Mouse (Mus musculus): Measurements from ENCODE around the gene Fkbp5. TPM values are rescaled to one million over a fixed set of nuclear protein-coding genes. Genes with fewer than 3 reads are reported as not detected.

The Fkbp5 gene
- polyA plus RNA-seq, 1 experiment from 2014 or later: 32.8 TPM

DNA sequence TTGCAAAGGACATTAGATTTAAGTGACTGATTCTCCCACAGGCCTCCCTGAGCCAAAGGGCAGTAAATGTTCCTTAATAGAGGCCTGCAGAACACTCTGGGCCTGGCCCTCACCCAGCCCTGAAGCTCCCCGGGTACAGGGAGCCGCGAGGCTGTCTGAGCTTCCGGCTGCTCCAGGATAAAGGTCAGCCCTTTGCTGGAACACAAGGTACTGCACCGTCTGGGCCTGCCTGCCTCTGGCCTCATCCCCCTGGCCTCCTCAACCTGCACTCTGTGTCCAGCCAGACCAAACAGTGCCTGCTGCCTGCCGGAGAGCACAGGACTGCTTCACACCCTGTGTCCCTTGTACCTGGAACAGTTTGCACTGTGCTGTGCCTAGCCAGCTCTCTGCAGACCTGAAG is 4.6 kb downstream of the Fkbp5 start:
- Histone ChIP-seq H3K9ac (replicated peaks) (no peak overlapping the region), H3K4me1 (peaks cover 14% of the 10 kb centered on the region), H3K9me3 (no peaks in the 10 kb centered on the region), H3K4me2 (replicated peaks) (no peak overlapping the region), H3K4me3 (no peak overlapping the region), H3K36me3 (no peaks in the 10 kb centered on the region), H3K27ac (replicated peaks) (no peak overlapping the region), H3K27me3 (0 out of 2 replicates have a peak, but pooled peaks cover 4% of the 10 kb centered on the region)
- 50% methylated on average over 6 of the region's 6 CpGs for WGBS
- no peak for ATAC-seq (replicated peaks)

GRCm38 (mm10) chr17:28511616-28512541 is 5.4 kb downstream of the Fkbp5 start:
- no peak overlapping the region for H3K27ac ChIP-seq (replicated peaks)
- no peaks in the 10 kb centered on the region for H3K36me3 ChIP-seq
- no peak overlapping the region for H3K9ac ChIP-seq (replicated peaks)
- no peak overlapping the region for H3K4me2 ChIP-seq (replicated peaks)
- H3K9me3 ChIP-seq: no peaks in the 10 kb centered on the region
- no peak overlapping the region for H3K4me3 ChIP-seq
- 0 out of 2 replicates have a peak, but pooled peaks cover 6% of the 10 kb centered on the region for H3K4me1 ChIP-seq
- no peak for ATAC-seq (replicated peaks)
- H3K27me3 ChIP-seq: 0 out of 2 replicates have a peak, but pooled peaks cover 4% of the 10 kb centered on the region
- WGBS: 38% methylated on average over 9 of the region's 9 CpGs

- Histone ChIP-seq H3K9ac (replicated peaks) (no peak overlapping the region), H3K9me3 (no peaks in the 10 kb centered on the region), H3K4me1 (0 out of 2 replicates have a peak, but pooled peaks cover 6% of the 10 kb centered on the region), H3K4me2 (replicated peaks) (no peak overlapping the region), H3K27ac (replicated peaks) (no peak overlapping the region), H3K4me3 (no peak overlapping the region), H3K36me3 (no peaks in the 10 kb centered on the region), H3K27me3 (0 out of 2 replicates have a peak, but pooled peaks cover 4% of the 10 kb centered on the region)
- ATAC-seq (replicated peaks): no peak
- 5% methylated on average over 28 of the region's 28 CpGs for WGBS
These were observed 6.6 kb downstream of the Fkbp5 start for GRCm38 (mm10) chr17:28510445-28511342.

DNA sequence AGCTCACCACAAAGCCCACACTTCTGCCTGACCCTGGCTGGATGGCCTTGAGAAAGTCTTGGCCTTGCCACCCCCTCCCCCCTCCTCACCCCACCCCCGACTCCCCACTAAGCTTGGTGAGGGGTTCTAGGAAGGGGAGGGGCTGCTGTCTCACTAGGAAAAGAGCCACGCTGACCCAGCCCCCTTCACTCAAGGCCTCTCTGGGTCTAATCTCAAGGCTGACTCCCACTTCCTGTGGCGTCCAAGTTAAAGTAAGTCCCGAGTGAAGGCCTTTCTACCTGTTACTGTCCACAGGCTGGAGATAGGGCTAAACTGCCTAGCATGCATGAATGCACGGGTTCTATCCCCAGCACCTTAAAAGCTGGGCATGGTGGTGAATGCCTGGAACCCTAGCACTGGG is 9.8 kb downstream of the Fkbp5 start:
- H3K9me3 ChIP-seq: no peaks in the 10 kb centered on the region
- ATAC-seq (replicated peaks): no peak
- H3K27ac ChIP-seq (replicated peaks): no peak overlapping the region
- H3K4me1 ChIP-seq: 0 out of 2 replicates have a peak, but pooled peaks cover 6% of the 10 kb centered on the region
- no peak overlapping the region for H3K4me3 ChIP-seq
- H3K36me3 ChIP-seq: no peaks in the 10 kb centered on the region
- H3K4me2 ChIP-seq (replicated peaks): no peak overlapping the region
- H3K27me3 ChIP-seq: no peaks in the 10 kb centered on the region
- no peak overlapping the region for H3K9ac ChIP-seq (replicated peaks)
- WGBS: 23% methylated on average over 5 of the region's 5 CpGs

- no peaks in the 10 kb centered on the region for H3K9me3 ChIP-seq
- no peak for ATAC-seq (replicated peaks)
- H3K27ac ChIP-seq (replicated peaks): no peak overlapping the region
- no peaks in the 10 kb centered on the region for H3K27me3 ChIP-seq
- H3K4me1 ChIP-seq: 0 out of 2 replicates have a peak, but pooled peaks cover 6% of the 10 kb centered on the region
- no peak overlapping the region for H3K4me3 ChIP-seq
- no peak overlapping the region for H3K9ac ChIP-seq (replicated peaks)
- H3K4me2 ChIP-seq (replicated peaks): no peak overlapping the region
- 22% methylated on average over 5 of the region's 5 CpGs for WGBS
- no peaks in the 10 kb centered on the region for H3K36me3 ChIP-seq
These were observed 10.4 kb downstream of the Fkbp5 start for GRCm38 (mm10) chr17:28506895-28507294.

DNA sequence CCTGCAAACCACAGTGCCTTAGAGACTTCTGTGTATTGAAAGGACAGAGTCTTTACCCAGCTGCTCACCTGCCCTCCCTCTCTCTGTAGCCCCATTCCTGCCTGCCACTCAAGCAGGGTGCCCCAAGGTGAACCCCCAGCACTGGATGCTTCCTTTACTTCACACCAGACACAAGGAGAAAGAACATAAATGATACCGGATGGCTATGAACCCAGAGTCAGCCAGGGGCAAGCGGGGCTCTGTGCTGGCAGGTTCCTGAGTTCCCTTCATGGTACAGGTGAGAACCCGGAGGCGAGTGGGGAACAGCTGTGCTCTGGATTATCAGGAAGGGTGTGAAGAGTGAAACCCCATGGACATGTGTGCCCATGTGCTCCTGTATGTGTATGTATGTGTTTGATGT is 11.7 kb downstream of the Fkbp5 start:
- WGBS: 84% methylated on average over 4 of the region's 4 CpGs
- H3K27me3 ChIP-seq: no peaks in the 10 kb centered on the region
- no peak overlapping the region for H3K4me2 ChIP-seq (replicated peaks)
- H3K4me3 ChIP-seq: no peak overlapping the region
- ATAC-seq (replicated peaks): no peak
- H3K27ac ChIP-seq (replicated peaks): no peak overlapping the region
- H3K4me1 ChIP-seq: 0 out of 2 replicates have a peak, but pooled peaks cover 1% of the 10 kb centered on the region
- no peaks in the 10 kb centered on the region for H3K9me3 ChIP-seq
- H3K9ac ChIP-seq (replicated peaks): no peak overlapping the region
- H3K36me3 ChIP-seq: no peaks in the 10 kb centered on the region

- H3K9me3 ChIP-seq: no peaks in the 10 kb centered on the region
- no peak overlapping the region for H3K9ac ChIP-seq (replicated peaks)
- H3K27ac ChIP-seq (replicated peaks): no peak overlapping the region
- 81% methylated on average over 6 of the region's 6 CpGs for WGBS
- ATAC-seq (replicated peaks): no peak
- no peak overlapping the region for H3K4me3 ChIP-seq
- no peaks in the 10 kb centered on the region for H3K4me1 ChIP-seq
- H3K4me2 ChIP-seq (replicated peaks): no peak overlapping the region
- H3K36me3 ChIP-seq: no peaks in the 10 kb centered on the region
- H3K27me3 ChIP-seq: no peaks in the 10 kb centered on the region
These were observed 13.1 kb downstream of the Fkbp5 start for GRCm38 (mm10) chr17:28504182-28504581.

DNA sequence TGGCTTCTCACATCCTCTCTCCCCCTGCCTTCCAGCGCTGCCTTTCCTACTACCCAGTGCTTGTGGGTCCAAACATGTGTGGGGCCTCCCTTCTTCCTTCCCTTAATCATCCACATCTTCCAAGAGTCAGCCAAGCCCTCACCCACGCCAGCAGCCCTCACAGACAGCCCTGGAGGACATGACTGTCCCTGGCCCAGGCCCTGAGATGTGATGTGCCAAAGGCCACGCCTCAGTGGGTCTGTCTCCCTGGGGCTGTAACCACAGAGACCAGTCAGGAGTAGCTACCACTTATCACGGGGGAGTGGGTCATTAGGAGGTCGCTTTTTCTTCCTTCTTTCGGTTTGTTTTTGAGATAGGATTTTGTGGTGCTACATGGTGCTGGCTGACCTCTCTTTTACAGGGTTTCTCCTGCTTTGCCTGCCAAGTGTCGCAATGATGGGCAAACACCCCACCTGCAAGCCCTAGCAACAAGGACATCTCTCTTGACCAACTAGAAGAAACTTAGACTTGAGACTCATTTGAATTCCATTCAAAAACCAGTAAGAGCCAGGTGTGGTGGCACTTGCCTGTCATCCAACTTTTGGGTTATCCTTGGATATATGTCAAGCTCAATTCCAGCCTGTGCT is 15.0 kb downstream of the Fkbp5 start:
- no peaks in the 10 kb centered on the region for H3K4me1 ChIP-seq
- ATAC-seq (replicated peaks): no peak
- H3K9me3 ChIP-seq: no peaks in the 10 kb centered on the region
- no peak overlapping the region for H3K27ac ChIP-seq (replicated peaks)
- no peak overlapping the region for H3K9ac ChIP-seq (replicated peaks)
- H3K27me3 ChIP-seq: no peaks in the 10 kb centered on the region
- WGBS: 77% methylated on average over 7 of the region's 7 CpGs
- H3K36me3 ChIP-seq: no peaks in the 10 kb centered on the region
- H3K4me3 ChIP-seq: no peak overlapping the region
- no peak overlapping the region for H3K4me2 ChIP-seq (replicated peaks)

DNA sequence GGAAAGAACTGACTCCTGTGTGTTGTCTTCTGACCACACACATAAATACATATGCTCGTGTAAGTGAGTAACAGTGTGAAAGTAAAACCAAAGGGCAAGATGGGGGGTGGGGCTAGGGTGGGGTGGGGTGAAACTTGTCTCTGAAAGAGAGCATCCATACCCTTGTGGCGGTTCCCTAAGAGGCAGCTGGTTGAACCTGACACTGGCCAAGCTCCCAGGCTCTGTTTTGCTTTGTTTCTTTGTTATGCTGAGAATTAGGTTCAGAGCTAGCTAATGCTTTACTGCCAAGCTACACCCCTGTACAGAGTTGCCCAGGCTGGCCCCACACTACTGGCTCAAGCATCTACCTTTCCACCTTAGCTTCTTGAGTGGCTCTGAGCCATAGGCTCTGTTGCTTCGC is 16.9 kb downstream of the Fkbp5 start:
- Histone ChIP-seq H3K9ac (replicated peaks) (no peak overlapping the region), H3K27ac (replicated peaks) (no peak overlapping the region), H3K36me3 (no peaks in the 10 kb centered on the region), H3K4me3 (no peak overlapping the region), H3K4me1 (no peaks in the 10 kb centered on the region), H3K4me2 (replicated peaks) (no peak overlapping the region), H3K9me3 (no peaks in the 10 kb centered on the region), H3K27me3 (no peaks in the 10 kb centered on the region)
- WGBS: 74% methylated on average over 3 of the region's 3 CpGs
- no peak for ATAC-seq (replicated peaks)

DNA sequence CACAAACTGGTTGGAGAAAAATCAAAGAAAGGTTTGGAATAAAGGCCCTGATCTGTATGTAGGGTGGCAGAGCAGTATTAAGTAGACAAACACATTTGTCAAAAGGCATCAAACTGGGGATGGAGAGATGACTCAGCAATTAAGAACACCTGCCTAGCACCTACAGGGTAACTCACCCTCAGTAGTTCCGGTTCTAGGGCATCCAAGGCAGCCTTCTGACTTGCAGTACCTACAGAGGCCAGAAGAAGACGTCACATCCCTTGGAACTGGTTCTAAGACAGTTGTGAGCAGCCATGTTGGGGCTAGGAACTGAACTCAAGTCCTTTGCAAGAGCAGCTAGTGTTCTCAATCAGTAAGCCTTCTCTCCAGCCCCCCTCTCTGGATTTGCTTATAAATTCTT is 18.1 kb downstream of the Fkbp5 start:
- no peaks in the 10 kb centered on the region for H3K27me3 ChIP-seq
- no peak overlapping the region for H3K27ac ChIP-seq (replicated peaks)
- WGBS: 86% methylated on average over 2 of the region's 2 CpGs
- no peak overlapping the region for H3K4me3 ChIP-seq
- no peaks in the 10 kb centered on the region for H3K4me1 ChIP-seq
- no peak overlapping the region for H3K9ac ChIP-seq (replicated peaks)
- no peak for ATAC-seq (replicated peaks)
- no peaks in the 10 kb centered on the region for H3K9me3 ChIP-seq
- no peak overlapping the region for H3K4me2 ChIP-seq (replicated peaks)
- H3K36me3 ChIP-seq: no peaks in the 10 kb centered on the region

DNA sequence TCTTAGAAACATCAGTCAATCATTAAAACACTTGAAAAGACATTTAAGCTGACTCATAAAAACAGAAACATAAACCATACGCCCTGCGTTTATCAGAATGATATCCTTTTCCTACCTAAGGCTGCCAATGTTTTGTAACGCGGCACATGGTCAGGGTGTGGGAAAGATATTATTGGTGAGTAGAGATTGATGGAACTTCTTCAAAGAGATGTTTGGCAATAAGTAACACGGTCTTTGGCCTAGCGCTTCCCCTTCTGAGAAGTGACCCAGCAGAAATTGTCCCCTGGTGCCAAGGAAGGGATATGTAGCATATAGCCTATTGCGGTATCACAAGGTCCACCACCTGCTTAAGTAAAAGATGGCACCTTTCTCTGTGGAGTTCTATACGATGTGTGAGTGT is 21.5 kb downstream of the Fkbp5 start:
- Histone ChIP-seq H3K27me3 (no peaks in the 10 kb centered on the region), H3K4me1 (no peaks in the 10 kb centered on the region), H3K4me3 (no peak overlapping the region), H3K9me3 (no peaks in the 10 kb centered on the region), H3K9ac (replicated peaks) (no peak overlapping the region), H3K36me3 (no peaks in the 10 kb centered on the region), H3K4me2 (replicated peaks) (no peak overlapping the region), H3K27ac (replicated peaks) (no peak overlapping the region)
- WGBS: 93% methylated on average over 8 of the region's 8 CpGs
- ATAC-seq (replicated peaks): no peak
